Mouse (Mus musculus): ENCODE measurements around the gene Map3k13.
A peak's percentile ranks its signal among the peaks of the same experiment; 100 is the strongest.

GRCm38 (mm10) chr16:21814861-21815668 is 20.9 kb downstream of the Map3k13 start:
- TF ChIP-seq CTCF (IDR thresholded peaks at IDR 0.05 in 2 of 3, conservative IDR thresholded peaks at IDR 0.05 in 1 of 3; ENCODE audit: control insufficient read depth in 1 of 3, insufficient read depth in 1 of 3, low read depth in 2 of 3, low read length in 3 of 3, poor library complexity in 1 of 3, severe bottlenecking in 1 of 3) (peak in 2 of 3 experiments; percentile 67 to 86; a peak in 4 of 6 replicates), MXI1 (IDR thresholded peaks at IDR 0.05; ENCODE audit: low read depth, low read length) (no peak), GATA1 (IDR thresholded peaks at IDR 0.05; ENCODE audit: low read depth, low read length) (no peak), ZMIZ1 (IDR thresholded peaks at IDR 0.05; ENCODE audit: low read depth, low read length) (no peak)

Measured in MEL (cell line).